Mouse (Mus musculus): ENCODE results near the gene Fam43a. TPM values are rescaled to one million over a fixed set of nuclear protein-coding genes. Genes with fewer than 3 reads are reported as not detected.
A peak's percentile ranks its signal among the peaks of the same experiment; 100 is the strongest.

Gene Fam43a
- polyA plus RNA-seq, 2 experiments, result 1.6 to 2.9 TPM

DNA sequence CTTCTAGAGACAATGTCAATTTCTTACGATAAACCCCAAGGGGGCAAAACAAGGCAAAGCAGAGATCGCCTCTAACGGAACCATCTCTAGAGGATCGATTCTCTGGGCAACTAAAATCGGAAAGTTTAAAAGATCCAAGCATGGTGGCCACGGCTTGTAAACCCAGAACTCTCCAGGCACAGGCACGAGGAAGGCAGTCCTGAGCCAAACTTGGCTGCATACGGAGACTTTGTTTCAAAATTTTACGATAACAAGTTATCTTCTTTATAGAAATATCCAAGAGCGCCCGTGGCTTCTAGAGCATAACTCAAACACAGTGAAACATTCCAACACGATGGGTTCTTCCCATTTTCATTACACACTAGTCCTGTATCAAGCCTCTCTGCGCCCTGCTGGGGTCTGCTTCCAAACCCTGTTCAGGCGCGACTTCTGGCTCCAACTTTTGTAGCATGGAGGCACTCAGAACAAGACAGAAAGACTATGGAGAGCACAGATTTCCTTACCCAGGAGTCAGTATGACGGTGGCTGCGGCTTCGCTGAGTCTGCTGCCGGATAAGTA, 12.5 kb upstream of the Fam43a start:
- Histone ChIP-seq H3K27me3 (ENCODE audit: control insufficient read depth, insufficient read depth, low read length) (no peaks in the 10 kb centered on the region), H3K9ac (replicated peaks) (peak overlapping the region; percentile 84), H3K9me3 (ENCODE audit: control insufficient read depth, low read length) (no peaks in the 10 kb centered on the region), H3K27ac (peak overlapping the region; percentile 22; the same call in 1 of the 2 replicates), H3K4me3 (ENCODE audit: insufficient read depth in 1 of 2, low read depth in 2 of 2, low read length in 2 of 2) (peak overlapping the region; percentile 92 to 100), H3K4me2 (ENCODE audit: low read depth) (peak overlapping the region; percentile 71), H3K36me3 (replicated peaks; ENCODE audit: control insufficient read depth, insufficient read depth, low read depth) (peaks cover 22% of the 10 kb centered on the region), H3K4me1 (replicated peaks; ENCODE audit: control insufficient read depth in 2 of 2, insufficient read depth in 2 of 2, low read length in 1 of 2) (peaks cover 0 to 5% of the 10 kb centered on the region in 2 experiments; a peak in 2 of 4 replicates)
- WGBS (ENCODE audit: insufficient replicate concordance), result 1% methylated on average over 19 of the region's 19 CpGs
- DNase-seq (ENCODE audit: low read depth in 3 of 3, low spot score in 3 of 3) (no peak), ATAC-seq (ENCODE audit: insufficient read depth) (no peak)
- TF ChIP-seq EP300 (IDR thresholded peaks at IDR 0.05; ENCODE audit: low read depth) (no peak), CTCF (IDR thresholded peaks at IDR 0.05; ENCODE audit: low read depth) (no peak)

DNA sequence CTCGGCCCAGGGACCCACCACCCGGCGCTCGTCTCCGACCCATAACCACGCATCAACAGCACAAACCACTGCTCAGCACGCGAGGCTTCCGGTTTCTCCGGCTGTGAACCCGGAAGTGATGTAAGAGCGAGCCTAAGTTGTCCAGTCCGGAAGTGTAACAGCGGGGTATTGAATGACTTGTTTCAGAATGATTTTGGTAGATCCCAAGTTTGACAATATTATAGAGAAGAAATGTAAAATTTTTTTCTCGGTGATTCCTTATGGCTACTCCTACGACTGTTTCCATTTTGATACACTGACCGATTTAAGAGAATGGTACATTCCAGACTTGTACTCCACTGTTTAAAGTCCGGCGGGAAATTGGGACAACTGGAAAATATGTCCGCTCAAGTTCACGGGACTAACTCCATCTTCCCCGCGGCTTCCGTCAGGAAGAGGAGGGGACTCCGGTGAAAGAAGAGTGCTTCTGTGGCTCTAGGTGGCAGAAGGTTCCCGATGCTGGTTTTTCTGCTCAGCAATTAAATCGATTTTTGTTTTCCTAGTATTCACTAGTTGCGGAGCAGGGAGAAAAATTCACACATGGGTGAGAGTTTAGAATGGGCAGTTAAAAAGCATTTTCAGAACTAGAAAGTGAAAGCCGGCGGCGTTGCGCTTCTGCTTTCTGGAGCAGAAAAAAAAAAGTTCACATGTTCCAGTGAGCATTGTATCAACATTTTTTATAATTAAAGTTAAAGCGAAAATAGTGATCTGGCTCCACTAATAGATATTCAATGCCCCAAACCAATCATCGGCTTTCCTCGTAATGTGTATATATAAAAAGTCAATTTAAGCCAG, 11.8 kb upstream of the Fam43a start, which contains the start of gene Lsg1:
TSS of gene Lsg1 (minus strand) at position 99 of the 834 bp plus-strand sequence.
- peak within 1 kb of the TSS; percentile 71 for H3K4me2 ChIP-seq (ENCODE audit: low read depth)
- H3K4me1 ChIP-seq (replicated peaks; ENCODE audit: control insufficient read depth in 2 of 2, insufficient read depth in 2 of 2, low read length in 1 of 2), result peaks cover 0 to 5% of the 10 kb centered on the region in 2 experiments; a peak in 2 of 4 replicates
- peak within 1 kb of the TSS; percentile 84 for H3K9ac ChIP-seq (replicated peaks)
- 3% methylated on average over 35 of the region's 35 CpGs for WGBS (ENCODE audit: insufficient replicate concordance)
- DNase-seq (ENCODE audit: low read depth in 3 of 3, low spot score in 3 of 3) (peak; percentile 90 to 93 (median 90)), ATAC-seq (ENCODE audit: insufficient read depth) (peak; percentile 94)
- H3K27me3 ChIP-seq (ENCODE audit: control insufficient read depth, insufficient read depth, low read length), result no peaks in the 10 kb centered on the region
- peak within 1 kb of the TSS; percentile 92 to 100 for H3K4me3 ChIP-seq (ENCODE audit: insufficient read depth in 1 of 2, low read depth in 2 of 2, low read length in 2 of 2)
- H3K27ac ChIP-seq, result peak within 1 kb of the TSS; percentile 22; the same call in 1 of the 2 replicates
- H3K9me3 ChIP-seq (ENCODE audit: control insufficient read depth, low read length), result no peaks in the 10 kb centered on the region
- H3K36me3 ChIP-seq (replicated peaks; ENCODE audit: control insufficient read depth, insufficient read depth, low read depth), result peaks cover 15% of the 10 kb centered on the region
- TF ChIP-seq EP300 (IDR thresholded peaks at IDR 0.05; ENCODE audit: low read depth) (peak; percentile 53), CTCF (IDR thresholded peaks at IDR 0.05; ENCODE audit: low read depth) (peak; percentile 29)

DNA sequence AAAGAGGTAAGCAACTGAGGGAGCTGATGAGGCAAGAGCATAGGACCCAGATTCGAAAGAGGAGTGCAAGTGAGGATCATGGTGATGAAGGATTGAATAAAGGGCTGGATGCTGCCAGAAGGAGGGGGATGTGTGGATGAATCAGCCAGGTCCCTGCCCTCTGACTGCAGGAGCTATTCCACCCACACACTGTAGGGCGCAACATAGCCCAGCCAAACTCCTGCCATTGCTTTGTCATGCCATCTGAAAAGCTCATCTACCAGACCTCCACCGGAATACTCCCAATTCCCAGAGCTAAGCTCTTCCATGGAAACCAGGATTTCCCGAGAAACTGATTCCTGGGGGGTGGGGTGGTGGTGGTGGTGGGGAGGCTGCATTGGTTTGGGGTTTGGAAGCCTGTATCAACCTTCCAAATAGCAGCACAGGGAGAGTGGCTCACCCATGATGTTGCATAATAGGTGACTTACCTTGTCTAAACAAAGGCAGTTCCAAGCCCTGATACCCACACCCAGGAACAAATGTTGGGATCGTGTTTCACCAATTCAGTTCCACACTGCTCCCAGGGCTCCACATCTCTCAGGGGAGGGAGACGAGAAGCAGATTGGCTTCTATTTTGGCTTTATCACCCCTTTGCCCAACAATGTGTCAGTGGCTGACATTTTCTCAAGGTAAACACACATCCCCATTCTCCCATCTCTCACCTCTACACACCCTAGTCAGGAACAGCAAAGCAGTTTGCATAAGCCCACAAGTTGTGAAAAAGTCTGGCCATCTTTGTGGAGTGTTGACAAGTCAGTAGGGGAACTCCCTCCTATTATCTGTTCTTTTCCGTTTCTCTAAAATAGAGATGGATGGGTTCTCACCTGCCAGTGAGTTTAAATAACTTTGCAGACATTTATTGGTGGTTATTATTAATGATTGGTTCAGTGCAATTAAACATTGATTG, 9.0 kb upstream of the Fam43a start:
- peaks cover 0 to 5% of the 10 kb centered on the region in 2 experiments; a peak in 2 of 4 replicates for H3K4me1 ChIP-seq (replicated peaks; ENCODE audit: control insufficient read depth in 2 of 2, insufficient read depth in 2 of 2, low read length in 1 of 2)
- no peak overlapping the region for H3K4me3 ChIP-seq (ENCODE audit: insufficient read depth in 1 of 2, low read depth in 2 of 2, low read length in 2 of 2)
- H3K9me3 ChIP-seq (ENCODE audit: control insufficient read depth, low read length), result no peaks in the 10 kb centered on the region
- H3K4me2 ChIP-seq (ENCODE audit: low read depth), result no peak overlapping the region
- H3K9ac ChIP-seq (replicated peaks), result no peak overlapping the region
- 27% methylated on average over 7 of the region's 7 CpGs for WGBS (ENCODE audit: insufficient replicate concordance)
- H3K27ac ChIP-seq, result no peak overlapping the region
- no peak for ATAC-seq (ENCODE audit: insufficient read depth)
- no peaks in the 10 kb centered on the region for H3K36me3 ChIP-seq (replicated peaks; ENCODE audit: control insufficient read depth, insufficient read depth, low read depth)
- no peak for DNase-seq (ENCODE audit: low read depth in 3 of 3, low spot score in 3 of 3)
- 0 out of 2 replicates have a peak, but pooled peaks have one; percentile 10 for TF ChIP-seq CTCF (IDR thresholded peaks at IDR 0.05; ENCODE audit: low read depth)
- no peak for TF ChIP-seq EP300 (IDR thresholded peaks at IDR 0.05; ENCODE audit: low read depth)
- no peaks in the 10 kb centered on the region for H3K27me3 ChIP-seq (ENCODE audit: control insufficient read depth, insufficient read depth, low read length)

DNA sequence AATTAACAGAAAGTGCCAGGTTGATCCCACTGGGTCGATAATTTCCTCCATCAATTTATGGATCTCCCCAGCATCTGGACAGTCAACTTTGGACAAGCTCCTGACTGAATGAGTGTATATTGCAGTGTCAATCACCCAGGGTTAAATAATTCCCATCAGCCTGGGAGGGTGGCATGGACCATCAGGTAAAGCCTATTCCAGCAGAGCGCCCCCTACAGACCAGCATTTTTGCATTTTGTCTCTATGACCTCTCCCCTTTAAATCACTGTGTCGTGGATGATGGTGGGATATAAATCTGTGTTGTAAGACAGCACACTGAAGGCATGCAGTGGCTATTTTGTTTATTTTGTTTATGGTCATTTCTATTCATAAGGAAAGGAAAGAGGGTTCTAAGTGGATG, 7.5 kb upstream of the Fam43a start:
- TF ChIP-seq CTCF (IDR thresholded peaks at IDR 0.05; ENCODE audit: low read depth) (peak; percentile 42), EP300 (IDR thresholded peaks at IDR 0.05; ENCODE audit: low read depth) (no peak)
- Histone ChIP-seq H3K27me3 (ENCODE audit: control insufficient read depth, insufficient read depth, low read length) (peaks cover 4% of the 10 kb centered on the region; the same call in 1 of the 2 replicates), H3K4me3 (ENCODE audit: insufficient read depth in 1 of 2, low read depth in 2 of 2, low read length in 2 of 2) (no peak overlapping the region), H3K4me1 (replicated peaks; ENCODE audit: control insufficient read depth in 2 of 2, insufficient read depth in 2 of 2, low read length in 1 of 2) (peaks cover 0 to 2% of the 10 kb centered on the region in 2 experiments; a peak in 1 of 4 replicates), H3K36me3 (replicated peaks; ENCODE audit: control insufficient read depth, insufficient read depth, low read depth) (no peaks in the 10 kb centered on the region), H3K4me2 (ENCODE audit: low read depth) (no peak overlapping the region), H3K9me3 (ENCODE audit: control insufficient read depth, low read length) (no peaks in the 10 kb centered on the region), H3K9ac (replicated peaks) (no peak overlapping the region), H3K27ac (no peak overlapping the region)
- ATAC-seq (ENCODE audit: insufficient read depth) (no peak), DNase-seq (ENCODE audit: low read depth in 3 of 3, low spot score in 3 of 3) (no peak)
- 37% methylated on average over 3 of the region's 3 CpGs for WGBS (ENCODE audit: insufficient replicate concordance)
